Mouse (Mus musculus): ENCODE results near the gene Dnajc6.

The Dnajc6 gene

DNA sequence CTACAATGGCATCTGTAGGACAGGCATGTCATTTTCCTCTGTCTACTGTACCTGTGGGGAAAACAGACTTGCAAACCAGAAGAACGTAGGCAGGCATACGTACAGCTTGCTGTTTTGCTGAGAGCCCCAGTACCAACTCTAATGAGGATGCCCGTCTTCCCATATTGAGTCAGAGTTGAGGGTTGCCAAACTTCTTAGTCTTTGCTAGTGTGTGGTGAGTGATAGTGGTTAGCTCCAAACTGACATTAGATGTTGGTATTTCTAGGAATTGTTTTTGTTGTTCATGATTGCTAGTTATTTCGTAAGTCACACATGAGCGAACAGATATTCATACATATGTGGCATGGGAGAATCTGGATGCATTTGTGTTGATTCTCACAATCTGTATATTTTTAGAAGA lies 67.2 kb downstream of the Dnajc6 start:
- intact Hi-C loops (cut with DNase I): no loop called here

- intact Hi-C loops (cut with DNase I): no loop called here
These were observed 68.4 kb downstream of the Dnajc6 start for GRCm38 (mm10) chr4:101564746-101565417.

GRCm38 (mm10) chr4:101569076-101569475 lies 72.6 kb downstream of the Dnajc6 start:
- intact Hi-C loops (cut with DNase I): no loop called here

- intact Hi-C loops (cut with DNase I): no loop called here
These were observed 75.7 kb downstream of the Dnajc6 start for GRCm38 (mm10) chr4:101572142-101572541.

DNA sequence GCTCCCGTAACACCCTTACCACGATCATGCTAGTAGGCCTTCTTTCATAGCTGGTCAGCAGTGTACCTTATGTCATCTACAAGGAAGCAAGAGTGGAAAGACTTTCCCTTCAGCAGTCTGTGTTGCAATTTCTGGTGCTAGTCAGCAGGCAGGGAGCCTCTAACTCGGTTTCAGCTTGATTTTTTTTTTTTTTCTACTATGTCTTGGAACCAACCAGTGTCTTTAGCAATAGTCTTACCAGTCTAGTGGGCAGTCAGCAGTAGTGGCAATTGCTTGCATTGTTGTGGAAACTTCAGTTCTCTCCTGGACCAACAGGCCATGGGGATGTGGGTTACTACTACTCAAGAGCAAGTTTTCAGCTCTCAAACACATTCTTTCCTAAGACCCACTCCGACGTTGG lies 78.9 kb downstream of the Dnajc6 start:
- intact Hi-C loops (cut with DNase I): no loop called here

DNA sequence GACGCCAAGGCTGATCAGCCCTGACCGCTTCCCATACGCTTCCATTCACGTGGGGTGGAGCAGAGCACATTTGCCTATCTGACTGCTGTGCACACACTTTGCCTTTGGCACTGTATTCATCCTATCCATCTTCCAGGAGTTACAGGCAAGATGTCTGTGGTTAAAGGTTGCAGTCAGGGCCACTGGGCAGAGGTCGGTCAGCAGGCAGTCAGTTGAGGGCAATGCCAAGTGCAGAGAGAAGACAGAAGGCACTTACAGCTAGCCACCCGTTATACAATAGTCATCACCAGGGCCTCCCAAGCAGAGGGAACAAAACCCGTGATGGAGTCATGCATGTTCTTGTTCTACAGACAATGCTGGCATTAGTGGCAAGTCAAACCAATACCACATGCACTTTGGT lies 82.3 kb downstream of the Dnajc6 start:
- intact Hi-C loops (cut with DNase I): no loop called here

DNA sequence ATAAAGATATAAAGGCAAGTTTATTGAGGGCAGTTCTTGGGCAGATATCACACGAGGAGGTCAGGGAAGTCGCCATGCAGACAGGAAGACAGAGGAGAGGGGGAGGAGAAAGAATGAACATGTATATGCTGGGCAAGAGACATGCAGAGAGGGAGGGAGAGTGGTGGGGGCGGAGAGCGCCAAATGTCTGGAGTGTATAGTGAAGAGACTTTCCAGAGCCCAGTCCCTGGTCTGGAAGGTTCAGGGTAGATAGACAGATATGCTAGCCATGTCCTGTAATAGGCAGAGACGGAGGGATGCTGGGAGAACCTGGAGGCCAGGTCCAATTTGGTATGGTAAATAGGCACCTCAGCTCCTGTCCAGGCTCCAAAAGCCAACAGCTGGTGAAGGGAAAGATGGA lies 83.1 kb downstream of the Dnajc6 start:
- intact Hi-C loops (cut with DNase I): no loop called here

DNA sequence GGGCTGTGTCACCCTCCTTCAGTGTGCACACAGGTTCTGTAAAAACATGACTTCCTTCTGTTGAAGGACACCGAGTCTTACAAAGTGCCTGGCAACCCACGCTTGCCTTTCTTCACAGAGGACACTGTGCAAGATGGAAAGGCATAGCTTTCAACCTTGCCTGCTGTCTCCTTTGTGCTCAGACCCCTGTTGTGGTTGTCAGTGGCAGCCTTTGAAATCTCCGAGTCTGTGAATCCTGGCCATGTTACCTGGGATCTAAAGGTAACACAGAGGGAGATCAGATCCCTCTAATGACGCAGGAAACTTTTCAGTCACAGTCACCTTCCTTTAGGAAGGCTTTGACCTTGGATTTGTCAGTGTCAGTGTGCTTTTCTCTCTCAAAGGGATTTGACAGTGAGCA lies 84.7 kb downstream of the Dnajc6 start:
- intact Hi-C loops (cut with DNase I): no loop called here

DNA sequence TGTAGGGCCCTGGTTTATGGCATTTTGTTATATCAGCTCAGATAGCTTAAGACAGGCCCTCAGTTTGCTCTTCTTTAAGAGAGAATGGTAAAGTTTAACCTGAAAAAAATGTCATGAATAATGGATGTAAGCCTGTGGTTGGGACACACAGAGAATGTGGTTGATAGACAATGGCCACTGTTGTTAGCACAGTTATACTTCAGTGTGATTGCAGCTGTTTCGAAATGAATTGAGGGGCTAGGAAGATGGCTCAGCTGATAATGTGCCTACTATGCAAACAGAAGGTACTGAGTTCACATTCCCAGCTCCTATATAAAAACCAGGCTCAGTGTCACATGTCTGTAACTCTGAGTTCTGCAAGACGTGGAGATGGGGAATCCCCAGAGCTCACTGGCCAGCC lies 86.4 kb downstream of the Dnajc6 start:
- intact Hi-C loops (cut with DNase I): no loop called here

- intact Hi-C loops (cut with DNase I): no loop called here
These were observed 88.3 kb downstream of the Dnajc6 start for GRCm38 (mm10) chr4:101584524-101585454.

- intact Hi-C loops (cut with DNase I): no loop called here
These were observed 89.2 kb downstream of the Dnajc6 start for GRCm38 (mm10) chr4:101585455-101586184.

GRCm38 (mm10) chr4:101588932-101589331 lies 92.5 kb downstream of the Dnajc6 start:
- intact Hi-C loops (cut with DNase I): no loop called here

DNA sequence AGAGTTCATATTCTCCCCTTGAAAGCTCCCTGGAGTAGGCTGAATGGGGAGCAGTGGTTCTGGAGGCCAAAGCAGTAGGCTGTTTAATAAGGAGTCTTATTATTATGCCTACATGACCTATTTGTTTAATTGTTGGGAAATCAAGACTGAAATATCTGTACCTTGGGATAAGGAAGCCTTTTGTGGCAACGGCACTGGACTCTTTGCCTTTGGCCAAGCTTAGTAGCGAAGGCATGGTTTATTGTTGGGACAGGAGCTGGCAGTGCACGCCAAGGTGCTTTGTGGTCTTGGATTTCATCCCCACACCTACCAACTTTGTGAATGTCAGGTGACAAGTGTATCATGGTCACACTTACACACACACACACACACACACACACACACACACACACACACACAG lies 93.3 kb downstream of the Dnajc6 start:
- intact Hi-C loops (cut with DNase I): no loop called here

- intact Hi-C loops (cut with DNase I): no loop called here
These were observed 95.0 kb downstream of the Dnajc6 start for GRCm38 (mm10) chr4:101591400-101591799.

DNA sequence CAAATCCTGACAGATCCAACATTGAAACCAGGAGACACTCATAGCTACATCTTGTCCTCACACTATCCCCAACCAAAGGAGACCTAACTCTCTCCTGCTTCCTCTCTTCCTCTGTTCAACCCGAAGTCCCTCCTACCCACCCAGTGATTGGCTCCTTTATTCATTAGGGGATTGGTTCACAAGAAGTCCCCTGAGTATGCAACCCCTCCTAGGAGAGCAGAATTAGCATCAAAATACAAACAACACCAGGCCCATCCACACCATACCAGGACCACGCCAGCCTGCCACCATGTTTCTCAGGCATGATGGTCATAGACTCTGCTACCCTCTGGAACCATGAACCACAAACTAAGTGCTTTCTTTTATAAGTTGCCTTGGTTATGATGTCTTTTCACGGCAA lies 96.0 kb downstream of the Dnajc6 start:
- intact Hi-C loops (cut with DNase I): no loop called here

GRCm38 (mm10) chr4:101601758-101602157 lies 105.3 kb downstream of the Dnajc6 start:
- intact Hi-C loops (cut with DNase I): no loop called here

DNA sequence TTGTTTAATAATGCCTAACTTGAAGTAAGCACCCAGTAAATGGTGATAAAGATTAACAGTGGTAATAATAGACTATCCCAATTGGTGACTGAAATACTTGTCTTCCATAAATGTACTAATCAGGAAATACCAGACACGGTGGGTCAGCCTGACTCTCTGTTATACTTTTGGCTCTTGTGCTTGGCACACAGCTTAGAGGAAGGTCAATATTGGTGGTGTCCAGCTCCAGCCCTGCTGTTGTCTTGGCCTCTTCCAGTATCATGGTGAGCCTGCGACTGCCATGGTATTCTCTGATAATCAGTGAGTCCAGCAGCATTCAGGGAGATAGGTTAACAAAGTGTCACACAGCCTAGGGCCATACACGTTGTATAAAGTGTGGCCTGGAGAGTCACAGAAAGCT lies 107.2 kb downstream of the Dnajc6 start:
- intact Hi-C loops (cut with DNase I): no loop called here

DNA sequence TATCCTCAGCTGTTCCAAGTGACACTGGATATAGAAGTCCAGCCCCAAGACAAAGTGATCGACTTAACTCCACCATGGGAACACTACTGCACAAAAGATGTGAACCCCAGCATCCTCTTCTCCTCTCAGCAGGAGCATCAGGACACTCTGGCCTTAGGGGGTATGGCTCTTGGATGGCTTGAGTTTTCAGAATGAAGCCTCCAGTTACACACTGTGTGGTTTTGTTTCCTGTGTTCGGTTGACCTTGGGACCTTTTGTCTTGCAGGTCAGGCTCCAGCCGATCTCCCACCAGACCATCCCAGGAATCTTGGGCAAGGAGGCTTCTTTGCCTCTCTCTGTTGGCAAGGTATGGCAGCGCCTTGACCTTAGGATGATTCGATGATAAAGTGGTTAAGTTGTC lies 120.1 kb downstream of the Dnajc6 start:
- intact Hi-C loops (cut with DNase I): no loop called here

- intact Hi-C loops (cut with DNase I): no loop called here
These were observed 121.3 kb downstream of the Dnajc6 start for GRCm38 (mm10) chr4:101617742-101618141.

DNA sequence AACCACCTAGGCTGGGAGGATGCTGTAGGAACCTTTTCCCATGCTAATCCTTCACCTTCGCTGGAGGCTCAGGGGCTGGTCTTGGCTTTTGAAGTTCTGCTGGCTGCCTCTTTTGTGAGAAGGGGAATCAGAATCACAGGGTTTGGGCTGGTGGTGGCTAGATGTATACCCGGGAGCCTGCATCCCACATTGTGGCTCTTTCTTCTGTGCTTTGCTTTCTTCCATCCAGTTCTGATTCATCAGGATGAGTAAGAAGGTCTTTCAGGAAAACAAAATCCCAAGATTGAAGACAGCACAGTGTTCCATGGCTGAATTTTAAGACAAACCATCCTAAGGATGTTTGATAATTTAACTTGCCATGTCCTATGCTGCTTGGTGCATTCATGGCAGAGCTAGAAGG lies 123.8 kb downstream of the Dnajc6 start:
- intact Hi-C loops (cut with DNase I): no loop called here

DNA sequence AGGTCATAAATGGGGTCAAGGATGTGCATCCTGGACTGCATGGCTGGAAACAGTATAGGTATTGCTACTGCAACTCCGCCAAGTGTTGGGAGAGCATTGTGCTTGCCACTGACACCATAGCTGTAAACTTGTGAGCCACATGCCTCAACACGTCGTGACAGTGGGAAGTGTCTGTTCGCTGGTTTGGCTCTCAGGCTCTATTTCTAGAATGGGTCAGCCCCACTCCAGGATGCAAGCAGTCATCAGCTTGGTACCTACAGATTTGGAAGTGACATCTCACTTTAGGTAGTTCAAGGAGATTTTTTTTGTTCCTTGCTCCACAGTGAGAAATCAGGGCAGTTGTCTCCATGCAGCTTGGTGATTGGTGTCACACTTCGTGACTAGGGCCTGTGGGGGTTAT lies 124.8 kb downstream of the Dnajc6 start:
- intact Hi-C loops (cut with DNase I): no loop called here

DNA sequence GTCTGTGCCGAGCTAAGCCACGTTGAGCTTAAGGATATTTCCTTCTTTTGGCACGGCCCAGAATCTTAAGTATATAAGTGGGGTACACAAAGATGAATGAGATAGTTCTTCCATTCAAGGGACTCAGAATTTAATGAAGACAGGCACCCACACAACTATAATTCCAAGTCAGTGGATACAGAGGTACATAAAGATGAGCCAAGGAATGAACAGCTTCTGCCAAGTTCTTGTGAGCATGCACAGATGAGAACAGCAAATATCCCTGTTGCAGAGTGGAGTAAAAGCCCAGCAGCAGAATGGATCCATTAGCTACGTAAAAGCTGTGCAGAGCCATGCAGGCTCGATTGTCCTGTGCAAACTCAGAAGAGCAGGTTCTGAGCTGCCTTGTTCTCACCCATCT lies 128.8 kb downstream of the Dnajc6 start:
- intact Hi-C loops (cut with DNase I): no loop called here

All from adrenal gland (tissue).